Mouse (Mus musculus) erythroblast, embryonic 14.5 days (primary cell): Measurements from ENCODE around the gene Tdrd1.

Experiments
- GATA1 ChIP-seq: IDR thresholded peaks from 2 replicates; pipeline ENCODE4 v1.6.1; 2012; ENCODE audit warnings: low read length, inconsistent platforms, mixed read lengths
- TAL1 ChIP-seq: IDR thresholded peaks from 3 replicates; pipeline ENCODE4 v1.6.1; 2012; ENCODE audit warnings: low read length, inconsistent platforms, mixed read lengths

GRCm38 (mm10) chr19:56908472-56909270, 82.7 kb downstream of the Tdrd1 start:
- TF ChIP-seq GATA1 (no peak), TAL1 (no peak)
